Mouse (Mus musculus) mouse trophoblast stem cell (cell line): ENCODE measurements around the gene Mob1a.

Experiments used
- in situ Hi-C, 2 experiments: fragments of 300-500 bp; cut with MseI, MboI; formaldehyde crosslinking; loops; 2 replicates in 1 of 2; 3 replicates in 1 of 2; pipeline ENCODE4 v1.15.1; 2025

Mob1a gene

GRCm38 (mm10) chr6:83325525-83326393 is at the start of gene Mob1a, which contains the start of gene Mthfd2:
TSS of gene Mob1a (plus strand) at chr6:83326016.
TSS of gene Mthfd2 (minus strand) at chr6:83325908.
- in situ Hi-C loops: no loop called here

GRCm38 (mm10) chr6:83277151-83277550 is 48.7 kb upstream of the Mob1a start:
- in situ Hi-C loops: loop anchor here (5.0 to 25.0 kb wide), 2 partner anchors 65 to 265 kb away; no protein-coding TSS in a partner anchor

GRCm38 (mm10) chr6:83278881-83279280 is 46.9 kb upstream of the Mob1a start:
- in situ Hi-C loops: loop anchor here (5.0 to 25.0 kb wide), 2 partner anchors 67 to 267 kb away; no protein-coding TSS in a partner anchor

GRCm38 (mm10) chr6:83280256-83280955 is 45.4 kb upstream of the Mob1a start:
- in situ Hi-C loops: loop anchor here in 1 of 2 experiments (25.0 kb wide), 1 partner anchor 268 kb away; no protein-coding TSS in a partner anchor

GRCm38 (mm10) chr6:83300447-83301229 is 25.2 kb upstream of the Mob1a start:
- in situ Hi-C loops: no loop called here

GRCm38 (mm10) chr6:83301294-83301693 is 24.5 kb upstream of the Mob1a start:
- in situ Hi-C loops: no loop called here

GRCm38 (mm10) chr6:83302264-83302663 is 23.6 kb upstream of the Mob1a start:
- in situ Hi-C loops: no loop called here

GRCm38 (mm10) chr6:83309017-83309416 is 16.8 kb upstream of the Mob1a start:
- in situ Hi-C loops: no loop called here

- in situ Hi-C loops: no loop called here
Measured at GRCm38 (mm10) chr6:83311206-83311605, 14.6 kb upstream of the Mob1a start.

GRCm38 (mm10) chr6:83312021-83312420 is 13.8 kb upstream of the Mob1a start:
- in situ Hi-C loops: no loop called here

- in situ Hi-C loops: no loop called here
Measured at GRCm38 (mm10) chr6:83312514-83312913, 13.3 kb upstream of the Mob1a start.

GRCm38 (mm10) chr6:83315293-83315692 is 10.5 kb upstream of the Mob1a start:
- in situ Hi-C loops: no loop called here

- in situ Hi-C loops: no loop called here
Measured at GRCm38 (mm10) chr6:83316022-83316421, 9.8 kb upstream of the Mob1a start.

- in situ Hi-C loops: no loop called here
Measured at GRCm38 (mm10) chr6:83317108-83317741, 8.6 kb upstream of the Mob1a start.

- in situ Hi-C loops: no loop called here
Measured at GRCm38 (mm10) chr6:83321927-83322326, 3.9 kb upstream of the Mob1a start.

- in situ Hi-C loops: no loop called here
Measured at GRCm38 (mm10) chr6:83322794-83323193, 3.0 kb upstream of the Mob1a start.

GRCm38 (mm10) chr6:83323652-83324419 is 2.0 kb upstream of the Mob1a start:
- in situ Hi-C loops: no loop called here

GRCm38 (mm10) chr6:83326394-83326736 is 549 bp downstream of the Mob1a start:
- in situ Hi-C loops: no loop called here

GRCm38 (mm10) chr6:83326761-83327160 is 945 bp downstream of the Mob1a start:
- in situ Hi-C loops: no loop called here

GRCm38 (mm10) chr6:83327591-83328190 is 1.9 kb downstream of the Mob1a start:
- in situ Hi-C loops: no loop called here
